Mouse (Mus musculus): ENCODE measurements around the gene Ncoa3. TPM values are rescaled to one million over a fixed set of nuclear protein-coding genes. Genes with fewer than 3 reads are reported as not detected.

The Ncoa3 gene
- total RNA-seq, 2 experiments from 2014 or later: 28.7 to 31.5 TPM

DNA sequence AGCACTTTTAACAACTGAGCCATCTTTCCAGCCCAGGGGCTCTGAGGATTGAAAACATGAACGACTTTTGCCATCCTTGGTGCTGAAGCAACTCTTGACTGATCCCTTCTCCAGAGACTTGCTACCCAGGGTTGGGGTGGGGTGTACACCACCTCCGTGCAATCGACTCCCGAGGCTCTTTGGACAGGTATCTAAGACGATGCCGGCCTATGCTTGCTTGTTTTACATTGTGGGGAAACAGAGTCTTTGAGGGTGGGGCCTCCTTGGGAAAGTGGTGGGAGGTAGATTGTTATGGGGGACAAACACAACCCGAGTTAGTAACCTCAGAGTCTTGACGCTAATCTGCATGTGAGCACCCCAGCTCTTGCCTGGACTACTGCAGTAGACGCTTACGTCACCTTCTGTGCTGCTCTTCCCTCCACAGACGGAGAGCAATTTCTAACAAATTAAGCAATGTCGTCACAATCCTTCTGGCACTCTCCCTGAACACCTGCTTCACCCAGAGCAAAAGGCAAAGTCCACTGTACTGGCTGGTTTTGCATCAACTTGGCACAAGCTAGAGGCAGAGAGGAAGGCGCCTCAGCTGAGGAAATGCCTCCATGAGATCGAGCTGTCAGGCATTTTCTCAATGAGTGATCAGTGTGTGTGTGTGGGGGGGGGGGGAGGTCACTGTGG, 129.4 kb downstream of the Ncoa3 start:
- DNase-seq: no peak
- intact Hi-C loops (cut with DNase I): no loop called here

DNA sequence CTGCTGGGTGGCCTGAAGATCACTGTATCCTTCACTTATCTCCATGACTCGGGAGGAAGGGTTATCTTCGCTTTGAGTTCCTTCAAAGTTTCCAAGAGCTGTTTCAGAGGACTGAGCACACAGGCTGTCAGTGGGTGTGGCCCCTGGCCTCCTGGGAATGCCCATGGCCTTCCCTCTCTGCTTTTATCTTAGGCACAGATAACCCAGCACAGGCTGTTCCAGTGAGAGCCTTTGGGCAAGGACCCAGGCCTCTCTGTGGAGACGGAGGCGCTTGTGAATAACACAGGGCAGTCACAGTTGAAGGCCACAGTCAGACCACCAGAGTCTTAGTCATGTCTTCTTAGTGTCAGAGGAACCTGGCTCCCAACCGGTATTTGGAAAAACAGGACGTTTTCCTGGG, 130.3 kb downstream of the Ncoa3 start:
- peak; percentile 75 to 82 for DNase-seq
- intact Hi-C loops (cut with DNase I): no loop called here

Other genes with a start within 250 kb of the Ncoa3 start
- 10 to 100 TPM; 52.0 to 52.5 TPM for gene Zmynd8, start 93.6 kb upstream of the Ncoa3 start, total RNA-seq (2021)
- 10 to 100 TPM; 59.3 to 60.7 TPM for gene Sulf2, start 163.0 kb downstream of the Ncoa3 start, total RNA-seq (2021)